Mouse (Mus musculus): Measurements from ENCODE around the gene Chuk.

DNA sequence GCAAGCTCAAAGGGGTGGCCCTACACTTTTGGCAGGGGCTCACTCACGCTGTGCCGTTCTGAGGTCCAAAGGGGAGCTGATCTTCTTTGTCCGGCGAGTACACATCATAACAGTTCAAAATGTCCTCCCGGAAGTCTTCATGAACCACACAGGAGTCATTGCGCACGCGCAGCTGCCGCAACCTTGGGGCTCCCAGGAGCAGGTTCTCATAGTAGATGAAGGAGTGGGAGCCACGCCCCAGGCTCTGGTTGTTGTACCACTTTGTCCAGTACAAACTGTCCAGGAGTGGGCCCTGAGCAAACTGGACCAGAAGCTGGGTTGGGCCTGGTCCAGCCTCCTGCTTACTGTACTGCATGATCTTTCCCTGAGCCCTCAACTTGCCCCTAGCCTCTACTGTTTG lies 49.7 kb upstream of the Chuk start:
- TF ChIP-seq GATA1 (IDR thresholded peaks at IDR 0.05; ENCODE audit: low read length) (no peak), TAL1 (IDR thresholded peaks at IDR 0.05; ENCODE audit: low read length) (no peak)
